15 mouse cellular contexts compared by ENCODE assay signal in the genomic region with DNA sequence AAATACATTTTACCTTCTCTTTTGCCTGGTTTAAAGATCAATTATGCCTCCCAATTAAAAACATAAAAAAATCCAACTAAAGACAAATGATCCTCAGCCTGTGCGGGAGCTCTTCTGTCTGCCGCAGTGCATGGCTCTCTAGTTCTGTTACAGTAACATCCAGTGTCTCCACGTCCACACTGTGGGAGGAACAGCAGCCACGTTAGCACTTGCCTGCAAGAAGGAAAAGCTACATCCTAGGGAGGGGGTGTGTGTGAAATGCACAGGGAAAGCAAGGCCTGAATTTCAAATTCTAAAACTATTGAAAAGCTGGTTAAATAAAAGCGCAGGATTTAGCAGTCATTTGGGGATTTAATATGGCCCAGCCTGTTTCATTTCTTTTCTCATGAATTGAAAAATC.
DNase-seq lines count a peak whose midpoint lies in the region; ATAC-seq and TF ChIP-seq lines count a peak whose summit lies in the region.
"Had no signal": no experiment of that assay in that cellular context is flagged by ENCODE, and none has a peak within 500 bp of the region (broad histone marks: within the 10 kb centered on the region; RNA-seq: fewer than 3 reads in every experiment).

No protein-coding gene starts in this region.

- no peak for ATAC-seq in hindbrain, embryonic 14.5 days (ENCODE audit: low FRiP score)
- ATAC-seq in frontal cortex, adult (ENCODE audit: low TSS enrichment) = peak; percentile 98
- ATAC-seq in midbrain, postnatal 0 days (ENCODE audit: low FRiP score) = no peak
- ATAC-seq: hindbrain, embryonic 16.5 days had no signal

- no peaks in the 10 kb centered on the region for H3K4me1 ChIP-seq in hindbrain, embryonic 14.5 days (replicated peaks; ENCODE audit: control insufficient read depth, insufficient read depth, low read length)
- H3K4me1 ChIP-seq in hindbrain, embryonic 10.5 days (replicated peaks) = no peaks in the 10 kb centered on the region
- 0 out of 2 replicates have a peak, but pooled peaks cover 3% of the 10 kb centered on the region for H3K4me1 ChIP-seq in midbrain, postnatal 0 days (ENCODE audit: insufficient read depth, low read length)
- H3K4me1 ChIP-seq: heart, embryonic 15.5 days; liver, embryonic 15.5 days had no signal

- H3K4me3 ChIP-seq in hindbrain, embryonic 14.5 days (replicated peaks; ENCODE audit: low read length) = no peak overlapping the region
- no peak overlapping the region for H3K4me3 ChIP-seq in hindbrain, embryonic 10.5 days
- no peak overlapping the region for H3K4me3 ChIP-seq in midbrain, postnatal 0 days (ENCODE audit: low read depth, low read length)
- H3K4me3 ChIP-seq: heart, embryonic 15.5 days; liver, embryonic 15.5 days had no signal

- no peak for TF ChIP-seq CTCF in midbrain, postnatal 0 days (IDR thresholded peaks at IDR 0.05)

- H3K4me2 ChIP-seq in hindbrain, embryonic 14.5 days (replicated peaks) = no peak overlapping the region
- no peak overlapping the region for H3K4me2 ChIP-seq in midbrain, postnatal 0 days (ENCODE audit: low read depth, low read length, poor library complexity, severe bottlenecking)
- H3K4me2 ChIP-seq: heart, embryonic 15.5 days; liver, embryonic 15.5 days had no signal

- no peaks in the 10 kb centered on the region for H3K27me3 ChIP-seq in hindbrain, embryonic 14.5 days (ENCODE audit: control insufficient read depth, insufficient read depth, low read length)
- H3K27me3 ChIP-seq in hindbrain, embryonic 10.5 days (ENCODE audit: insufficient read depth, poor library complexity, severe bottlenecking) = no peaks in the 10 kb centered on the region
- H3K27me3 ChIP-seq in midbrain, postnatal 0 days (ENCODE audit: insufficient read depth, low read length) = no peaks in the 10 kb centered on the region
- H3K27me3 ChIP-seq: heart, embryonic 15.5 days; liver, embryonic 15.5 days had no signal

- H3K27ac ChIP-seq in hindbrain, embryonic 14.5 days = 0 out of 2 replicates have a peak overlapping the region, but pooled peaks have one; percentile 51
- H3K27ac ChIP-seq in hindbrain, embryonic 10.5 days = no peak overlapping the region
- H3K27ac ChIP-seq in midbrain, postnatal 0 days (ENCODE audit: low read depth, low read length) = 0 out of 2 replicates have a peak overlapping the region, but pooled peaks have one; percentile 19
- H3K27ac ChIP-seq: heart, embryonic 15.5 days; liver, embryonic 15.5 days had no signal

- H3K9ac ChIP-seq in hindbrain, embryonic 14.5 days = no peak overlapping the region
- H3K9ac ChIP-seq in midbrain, postnatal 0 days (replicated peaks; ENCODE audit: low read length, poor library complexity, severe bottlenecking) = no peak overlapping the region
- H3K9ac ChIP-seq: heart, embryonic 15.5 days; liver, embryonic 15.5 days had no signal

- no peaks in the 10 kb centered on the region for H3K36me3 ChIP-seq in hindbrain, embryonic 14.5 days (replicated peaks; ENCODE audit: control insufficient read depth, insufficient read depth)
- no peaks in the 10 kb centered on the region for H3K36me3 ChIP-seq in hindbrain, embryonic 10.5 days
- H3K36me3 ChIP-seq in midbrain, postnatal 0 days (ENCODE audit: insufficient read depth, low read length) = no peaks in the 10 kb centered on the region
- H3K36me3 ChIP-seq: heart, embryonic 15.5 days; liver, embryonic 15.5 days had no signal

- no peaks in the 10 kb centered on the region for H3K9me3 ChIP-seq in hindbrain, embryonic 14.5 days (ENCODE audit: control insufficient read depth, low read length)
- H3K9me3 ChIP-seq in hindbrain, embryonic 10.5 days = no peaks in the 10 kb centered on the region
- H3K9me3 ChIP-seq in midbrain, postnatal 0 days (ENCODE audit: low read length) = no peaks in the 10 kb centered on the region
- H3K9me3 ChIP-seq: heart, embryonic 15.5 days; liver, embryonic 15.5 days had no signal

- WGBS in hindbrain, embryonic 14.5 days = 50% methylated on average over 5 of the region's 5 CpGs
- WGBS in hindbrain, embryonic 10.5 days = 72% methylated on average over 5 of the region's 5 CpGs
- 36% methylated on average over 5 of the region's 5 CpGs for WGBS in midbrain, postnatal 0 days

- no peak for DNase-seq in hindbrain, embryonic 14.5 days (ENCODE audit: low spot score)
- DNase-seq in hindbrain, embryonic 10.5 days (ENCODE audit: low spot score) = no peak
- peak; percentile 59 for DNase-seq in Muller cell, postnatal 12 days (ENCODE audit: inconsistent ontology term)
- DNase-seq in midbrain, postnatal 0 days (ENCODE audit: low spot score) = no peak
- no peak for DNase-seq in adrenal gland, postnatal 10 days
- no peak for DNase-seq in testis, postnatal 14 days (ENCODE audit: low spot score)
- no peak for DNase-seq in gastrocnemius, postnatal 25 days
- DNase-seq: adrenal gland, postnatal 36 days; cerebellum, adult 8-10 months; kidney, adult 9 months; thymus, adult 18-20 months had no signal
